In genomic region chr12:100831629-100832325, GRCm38 (mm10) we compare ENCODE assay signal across 19 mouse cellular contexts. TPM values are rescaled to one million over a fixed set of nuclear protein-coding genes. Genes with fewer than 3 reads are reported as not detected.
DNase-seq lines count a peak whose midpoint lies in the region; ATAC-seq and TF ChIP-seq lines count a peak whose summit lies in the region.
"Had no signal": no experiment of that assay in that cellular context is flagged by ENCODE, and none has a peak within 500 bp of the region (broad histone marks: within the 10 kb centered on the region; RNA-seq: fewer than 3 reads in every experiment).

No protein-coding gene starts in this region.

- no peak overlapping the region for H3K4me2 ChIP-seq in hindbrain, embryonic 13.5 days
- no peak overlapping the region for H3K4me2 ChIP-seq in neural tube, embryonic 15.5 days
- H3K4me2 ChIP-seq: heart, embryonic 12.5 days; limb, embryonic 15.5 days had no signal

- 0 out of 2 replicates have a peak overlapping the region, but pooled peaks have one; percentile 0 for H3K27ac ChIP-seq in hindbrain, embryonic 13.5 days
- no peak overlapping the region for H3K27ac ChIP-seq in hindbrain, embryonic 10.5 days
- H3K27ac ChIP-seq in ES-E14 (ENCODE audit: insufficient read depth, low read depth, low read length, poor library complexity, severe bottlenecking), result peak overlapping the region; percentile 18; the same call in 1 of the 2 replicates
- H3K27ac ChIP-seq in neural tube, embryonic 15.5 days (replicated peaks), result no peak overlapping the region
- H3K27ac ChIP-seq: kidney, postnatal 0 days; limb, embryonic 15.5 days had no signal

- no peak for DNase-seq in hindbrain, embryonic 10.5 days (ENCODE audit: low spot score)
- peak; percentile 66 for DNase-seq in ES-E14 (ENCODE audit: low read depth, low spot score)
- peak; percentile 84 for DNase-seq in ZHBTc4 (ENCODE audit: low read depth, low spot score)
- no peak for DNase-seq in right cerebral cortex, postnatal 14 days
- DNase-seq in kidney, postnatal 25 days, result no peak
- DNase-seq: adrenal gland, adult 8-10 months; cerebellum, adult 8-10 months; gastrocnemius, postnatal 14 days; heart, postnatal 36 days; layer of hippocampus, adult 9-11 months; liver, postnatal 0 days; right cerebral cortex, postnatal 25 days had no signal

- no peaks in the 10 kb centered on the region for H3K27me3 ChIP-seq in hindbrain, embryonic 13.5 days
- no peaks in the 10 kb centered on the region for H3K27me3 ChIP-seq in hindbrain, embryonic 10.5 days (ENCODE audit: insufficient read depth, poor library complexity, severe bottlenecking)
- no peaks in the 10 kb centered on the region for H3K27me3 ChIP-seq in neural tube, embryonic 15.5 days (replicated peaks)
- H3K27me3 ChIP-seq: heart, embryonic 12.5 days; limb, embryonic 15.5 days; Patski had no signal

- H3K4me1 ChIP-seq in hindbrain, embryonic 13.5 days (replicated peaks), result peaks cover 11% of the 10 kb centered on the region; the same call in 1 of the 2 replicates
- H3K4me1 ChIP-seq in hindbrain, embryonic 10.5 days (replicated peaks), result peaks cover 10% of the 10 kb centered on the region; the same call in 1 of the 2 replicates
- peaks cover 3 to 13% of the 10 kb centered on the region in 2 experiments; a peak in 3 of 4 replicates for H3K4me1 ChIP-seq in ES-E14 (ENCODE audit: control insufficient read depth in 2 of 2, insufficient read depth in 2 of 2, low read length in 2 of 2, poor library complexity in 1 of 2)
- no peaks in the 10 kb centered on the region for H3K4me1 ChIP-seq in neural tube, embryonic 15.5 days
- H3K4me1 ChIP-seq: heart, embryonic 12.5 days; limb, embryonic 15.5 days had no signal

- no peaks in the 10 kb centered on the region for H3K9me3 ChIP-seq in hindbrain, embryonic 13.5 days
- H3K9me3 ChIP-seq in hindbrain, embryonic 10.5 days, result no peaks in the 10 kb centered on the region
- H3K9me3 ChIP-seq in ES-E14 (ENCODE audit: control insufficient read depth, insufficient read depth, low read depth, low read length), result no peaks in the 10 kb centered on the region
- H3K9me3 ChIP-seq in neural tube, embryonic 15.5 days (replicated peaks), result no peaks in the 10 kb centered on the region
- H3K9me3 ChIP-seq: heart, embryonic 12.5 days; limb, embryonic 15.5 days had no signal

- in situ Hi-C loops in ES-E14 (cut with MboI; ENCODE audit: low sequenced_read_pairs in 2 of 2, unreplicated experiment in 2 of 2), result loop anchor here (25.0 kb wide), 2 partner anchors 219 to 669 kb away; partner anchors contain the start of gene Nrde2 (in 1 of the 2)

- no peak overlapping the region for H3K9ac ChIP-seq in hindbrain, embryonic 13.5 days
- no peak overlapping the region for H3K9ac ChIP-seq in ES-E14 (ENCODE audit: insufficient read depth, low read depth, low read length, poor library complexity, severe bottlenecking)
- no peak overlapping the region for H3K9ac ChIP-seq in neural tube, embryonic 15.5 days (replicated peaks)
- H3K9ac ChIP-seq: heart, embryonic 12.5 days; limb, embryonic 15.5 days; liver, postnatal 0 days had no signal

- no peaks in the 10 kb centered on the region for H3K36me3 ChIP-seq in hindbrain, embryonic 13.5 days
- no peaks in the 10 kb centered on the region for H3K36me3 ChIP-seq in hindbrain, embryonic 10.5 days
- H3K36me3 ChIP-seq in ES-E14 (ENCODE audit: control insufficient read depth, insufficient read depth, low read length, poor library complexity, severe bottlenecking), result no peaks in the 10 kb centered on the region
- no peaks in the 10 kb centered on the region for H3K36me3 ChIP-seq in neural tube, embryonic 15.5 days
- H3K36me3 ChIP-seq: heart, embryonic 12.5 days; limb, embryonic 15.5 days had no signal

- H3K4me3 ChIP-seq in hindbrain, embryonic 13.5 days, result no peak overlapping the region
- no peak overlapping the region for H3K4me3 ChIP-seq in hindbrain, embryonic 10.5 days
- no peak overlapping the region for H3K4me3 ChIP-seq in ES-E14 (ENCODE audit: insufficient read depth in 1 of 2, low read depth in 1 of 2, low read length in 2 of 2, poor library complexity in 1 of 2, severe bottlenecking in 1 of 2)
- H3K4me3 ChIP-seq in neural tube, embryonic 15.5 days (replicated peaks), result no peak overlapping the region
- H3K4me3 ChIP-seq: heart, embryonic 12.5 days; limb, embryonic 15.5 days had no signal

- ATAC-seq in hindbrain, embryonic 13.5 days (ENCODE audit: low FRiP score), result peak; percentile 83; the same call in 1 of the 2 replicates
- peak; percentile 80 for ATAC-seq in neural tube, embryonic 15.5 days (ENCODE audit: low FRiP score)
- ATAC-seq: intestine, embryonic 16.5 days; liver, postnatal 0 days; Patski had no signal

- 24% methylated on average over 8 of the region's 8 CpGs for WGBS in hindbrain, embryonic 13.5 days
- WGBS in hindbrain, embryonic 10.5 days, result 34% methylated on average over 8 of the region's 8 CpGs
- 18% methylated on average over 8 of the region's 8 CpGs for WGBS in neural tube, embryonic 15.5 days

TF ChIP-seq in ES-E14, 5 proteins besides CTCF, POLR2A, EP300 and RAD21:
- TF ChIP-seq CHD2 (IDR thresholded peaks at IDR 0.05; ENCODE audit: low read depth, low read length) (no peak), ZC3H11A (IDR thresholded peaks at IDR 0.05; ENCODE audit: borderline replicate concordance, low read depth, low read length) (no peak), ZNF384 (IDR thresholded peaks at IDR 0.05; ENCODE audit: low read depth, low read length) (no peak), HCFC1 (IDR thresholded peaks at IDR 0.05; ENCODE audit: borderline replicate concordance, insufficient read depth, low read length) (no peak)
TF ChIP-seq in ES-E14: peak in this region for 0.

RNA-seq across cellular contexts. Expression of gene Dglucy, which starts 52.9 kb away (rescaled TPM):
- 1.9 and 2.0 TPM in 2 replicates for polyA plus RNA-seq in hindbrain, embryonic 13.5 days (2015; fragmentation: Nextera tagmentation; extraction: Ambion mirVana)
- polyA plus RNA-seq in hindbrain, embryonic 10.5 days (2016; fragmentation: Nextera tagmentation; extraction: Ambion mirVana), result 0.27 and 0.44 TPM in 2 replicates
- 6.2 and 20.9 TPM in 2 replicates for total RNA-seq in ES-E14 (2012; rRNA removed)
- polyA plus RNA-seq in neural tube, embryonic 15.5 days (2015; fragmentation: Nextera tagmentation; extraction: Ambion mirVana), result 3.0 and 3.4 TPM in 2 replicates

Comparison
In these comparisons a context has a peak if more than half of its experiments do, and no peak if none do; other contexts are left out.
1. H3K27ac ChIP-seq: peak in hindbrain, embryonic 13.5 days (single experiment) and ES-E14 (single experiment); none in hindbrain, embryonic 10.5 days (single experiment) and neural tube, embryonic 15.5 days (single experiment).
2. DNase-seq: peak in ES-E14 (single experiment) and ZHBTc4 (single experiment); none in hindbrain, embryonic 10.5 days (single experiment), right cerebral cortex, postnatal 14 days (single experiment) and kidney, postnatal 25 days (0 of 2).